Mouse (Mus musculus) spleen, adult 2 months (tissue): ENCODE results near the gene Zbtb20.

Experiments
- CTCF ChIP-seq: fragments of 200-500 bp; IDR thresholded peaks from 2 replicates; pipeline ENCODE4 v1.5.1; 2011; ENCODE audit warnings: mild to moderate bottlenecking, inconsistent platforms; ENCODE audit not compliant: insufficient read depth, insufficient read length, insufficient replicate concordance; ENCODE audit errors: extremely low read depth
- POLR2A ChIP-seq: fragments of 200-500 bp; IDR thresholded peaks from 2 replicates; pipeline ENCODE4 v1.6.1; 2011; ENCODE audit warnings: low read depth, low read length, inconsistent platforms

DNA sequence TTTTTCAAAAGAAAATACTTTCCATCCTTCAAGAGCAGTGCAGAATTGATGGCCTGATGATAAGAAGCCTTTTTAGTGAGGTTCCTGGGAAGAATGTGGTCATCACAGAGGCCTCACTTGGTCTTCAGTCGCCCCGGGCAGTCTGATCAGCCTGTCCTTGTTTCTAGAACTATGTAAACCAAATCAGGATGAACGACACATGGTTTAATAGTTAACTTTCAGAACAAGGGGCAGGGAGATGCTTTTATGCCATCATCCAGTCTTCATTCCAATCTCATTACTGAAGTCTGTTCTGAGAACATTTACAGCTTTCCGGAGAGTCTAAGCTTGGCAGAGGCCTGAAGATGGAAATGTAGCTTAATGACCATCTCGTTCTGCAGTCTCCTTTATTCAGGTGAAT is 371.3 kb downstream of the Zbtb20 start:
- no peak for TF ChIP-seq CTCF
- TF ChIP-seq POLR2A = no peak
